Mouse (Mus musculus) hindbrain, embryonic 13.5 days (tissue): Measurements from ENCODE around the gene Ung. TPM values are rescaled to one million over a fixed set of nuclear protein-coding genes. Genes with fewer than 3 reads are reported as not detected.

Source experiments
- ATAC-seq: fragments of 200-750 bp; cut with Nextera tagmentation; 2 replicates; pipeline ENCODE4 v1.8.0; 2017; ENCODE audit warnings: moderate TSS enrichment; ENCODE audit not compliant: low FRiP score
- H3K27ac ChIP-seq: fragments of 300-500 bp; sonication (generic); 2 replicates; pipeline ENCODE4 v1.5.1; 2015; ENCODE audit warnings: inconsistent platforms, mild to moderate bottlenecking, moderate library complexity
- H3K27me3 ChIP-seq: fragments of 300-500 bp; sonication (generic); 2 replicates; pipeline ENCODE4 v1.6.1; 2015; ENCODE audit warnings: mild to moderate bottlenecking, inconsistent platforms
- H3K36me3 ChIP-seq: fragments of 300-500 bp; sonication (generic); 2 replicates; pipeline ENCODE4 v1.6.1; 2015; ENCODE audit warnings: mild to moderate bottlenecking, inconsistent platforms
- H3K4me1 ChIP-seq: fragments of 300-500 bp; sonication (generic); replicated peaks from 2 replicates; pipeline ENCODE4 v1.6.1; 2015; ENCODE audit warnings: inconsistent platforms
- H3K4me2 ChIP-seq: fragments of 300-500 bp; sonication (generic); 2 replicates; pipeline ENCODE4 v1.6.1; 2015; ENCODE audit warnings: inconsistent platforms, mild to moderate bottlenecking, moderate library complexity
- H3K4me3 ChIP-seq: fragments of 300-500 bp; sonication (generic); 2 replicates; pipeline ENCODE4 v1.5.1; 2015; ENCODE audit warnings: mild to moderate bottlenecking, inconsistent platforms
- H3K9ac ChIP-seq: fragments of 300-500 bp; sonication (generic); 2 replicates; pipeline ENCODE4 v1.6.1; 2015; ENCODE audit warnings: mild to moderate bottlenecking, inconsistent platforms
- H3K9me3 ChIP-seq: fragments of 300-500 bp; sonication (generic); 2 replicates; pipeline ENCODE4 v1.6.1; 2016; ENCODE audit warnings: inconsistent platforms
- WGBS: fragments of 180-500 bp; shearing (Covaris S2); methylation state at CpG from one replicate; pipeline ENCODE4 v1.1.7; 2015; 5-methylcytosine and 5-hydroxymethylcytosine counted together
- polyA plus RNA-seq: library from polyadenylated mRNA; unstranded; fragments of >200 nt; fragmentation: Nextera tagmentation; extraction: Ambion mirVana; gene quantifications from 2 replicates; pipeline ENCODE4 v1.2.1, GENCODE M21; 2015

Gene Ung
- polyA plus RNA-seq, 1 experiment from 2014 or later: 10.4 TPM

GRCm38 (mm10) chr5:114177966-114178719, 48.0 kb downstream of the Ung start:
- H3K4me3 ChIP-seq: no peak overlapping the region
- H3K36me3 ChIP-seq: no peaks in the 10 kb centered on the region
- H3K4me1 ChIP-seq: peaks cover 12% of the 10 kb centered on the region
- H3K9me3 ChIP-seq: no peaks in the 10 kb centered on the region
- WGBS: 87% methylated on average over 4 of the region's 4 CpGs
- no peak for ATAC-seq
- no peak overlapping the region for H3K4me2 ChIP-seq
- H3K27me3 ChIP-seq: peaks cover 25% of the 10 kb centered on the region
- H3K9ac ChIP-seq: no peak overlapping the region
- no peak overlapping the region for H3K27ac ChIP-seq

- Histone ChIP-seq H3K27me3 (peaks cover 21% of the 10 kb centered on the region), H3K4me3 (no peak overlapping the region), H3K9ac (no peak overlapping the region), H3K4me2 (no peak overlapping the region), H3K9me3 (no peaks in the 10 kb centered on the region), H3K36me3 (no peaks in the 10 kb centered on the region), H3K27ac (no peak overlapping the region), H3K4me1 (peaks cover 12% of the 10 kb centered on the region)
- ATAC-seq: no peak
- 92% methylated on average over 11 of the region's 11 CpGs for WGBS
Measured at GRCm38 (mm10) chr5:114179541-114179940, 49.4 kb downstream of the Ung start.

GRCm38 (mm10) chr5:114183493-114183892, 53.3 kb downstream of the Ung start:
- no peak overlapping the region for H3K9ac ChIP-seq
- no peak overlapping the region for H3K4me3 ChIP-seq
- H3K27me3 ChIP-seq: no peaks in the 10 kb centered on the region
- no peak overlapping the region for H3K27ac ChIP-seq
- WGBS: 96% methylated on average over 2 of the region's 2 CpGs
- H3K4me2 ChIP-seq: no peak overlapping the region
- H3K36me3 ChIP-seq: no peaks in the 10 kb centered on the region
- no peaks in the 10 kb centered on the region for H3K9me3 ChIP-seq
- no peak for ATAC-seq
- no peaks in the 10 kb centered on the region for H3K4me1 ChIP-seq

- no peak overlapping the region for H3K9ac ChIP-seq
- H3K27me3 ChIP-seq: no peaks in the 10 kb centered on the region
- no peak overlapping the region for H3K27ac ChIP-seq
- H3K36me3 ChIP-seq: no peaks in the 10 kb centered on the region
- ATAC-seq: no peak
- H3K9me3 ChIP-seq: no peaks in the 10 kb centered on the region
- H3K4me1 ChIP-seq: no peaks in the 10 kb centered on the region
- H3K4me2 ChIP-seq: no peak overlapping the region
- no peak overlapping the region for H3K4me3 ChIP-seq
- 72% methylated on average over 2 of the region's 2 CpGs for WGBS
Measured at GRCm38 (mm10) chr5:114187108-114187507, 56.9 kb downstream of the Ung start.

Other genes starting within 250 kb of the Ung start
- 176 and 190 TPM in 2 replicates for gene Coro1c, start 221.6 kb upstream of the Ung start, polyA plus RNA-seq
- 15.0 and 18.7 TPM in 2 replicates for gene Ssh1, start 136.5 kb upstream of the Ung start, polyA plus RNA-seq
- not detected in 2 replicates for gene Dao, start 126.7 kb upstream of the Ung start, polyA plus RNA-seq
- gene Usp30, start 64.9 kb upstream of the Ung start, polyA plus RNA-seq: 16.2 and 16.8 TPM in 2 replicates
- gene Svop, start 38.8 kb upstream of the Ung start, polyA plus RNA-seq: 83.2 and 88.7 TPM in 2 replicates
- 5.4 and 6.3 TPM in 2 replicates for gene Alkbh2, start 2.2 kb upstream of the Ung start, polyA plus RNA-seq
- gene Acacb, start 16.1 kb downstream of the Ung start, polyA plus RNA-seq: 1.9 and 3.2 TPM in 2 replicates
- gene Foxn4, start 143.4 kb downstream of the Ung start, polyA plus RNA-seq: 1.0 and 2.9 TPM in 2 replicates
- gene Myo1h, start 158.8 kb downstream of the Ung start, polyA plus RNA-seq: 0.93 and 1.3 TPM in 2 replicates